Mouse (Mus musculus): ENCODE data around the gene B4galnt1.
A peak's percentile ranks its signal among the peaks of the same experiment; 100 is the strongest.

Gene B4galnt1

GRCm38 (mm10) chr10:127211414-127211854 is 46.4 kb downstream of the B4galnt1 start, which contains the start of gene Pip4k2c:
Pip4k2c (minus strand) TSS chr10:127211585.
- peak; percentile 92 for DNase-seq

- DNase-seq = no peak
These were observed 48.2 kb downstream of the B4galnt1 start for GRCm38 (mm10) chr10:127213272-127213671.

GRCm38 (mm10) chr10:127213704-127214421 is 48.8 kb downstream of the B4galnt1 start:
- DNase-seq = no peak

DNA sequence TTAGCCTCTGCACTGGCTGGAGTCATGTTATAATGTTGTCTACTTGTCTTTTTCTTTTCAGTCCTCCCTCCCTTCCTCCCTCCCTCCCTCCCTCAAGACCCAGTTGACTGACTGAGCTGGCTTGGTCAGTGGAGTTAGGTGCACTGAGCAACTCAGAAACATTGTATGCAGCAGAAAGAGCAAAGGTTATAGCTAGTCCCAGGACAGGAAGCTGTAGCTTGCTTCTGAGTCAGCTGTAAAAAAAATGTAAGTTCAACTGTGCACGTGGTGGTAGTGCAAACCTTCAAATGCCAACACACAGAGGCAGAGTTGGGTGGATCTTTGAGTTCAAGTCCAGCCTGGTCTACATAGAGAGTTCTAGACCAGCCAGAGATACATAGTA is 49.4 kb downstream of the B4galnt1 start:
- no peak for DNase-seq

- no peak for DNase-seq
These were observed 51.4 kb downstream of the B4galnt1 start for GRCm38 (mm10) chr10:127216456-127216855.

DNA sequence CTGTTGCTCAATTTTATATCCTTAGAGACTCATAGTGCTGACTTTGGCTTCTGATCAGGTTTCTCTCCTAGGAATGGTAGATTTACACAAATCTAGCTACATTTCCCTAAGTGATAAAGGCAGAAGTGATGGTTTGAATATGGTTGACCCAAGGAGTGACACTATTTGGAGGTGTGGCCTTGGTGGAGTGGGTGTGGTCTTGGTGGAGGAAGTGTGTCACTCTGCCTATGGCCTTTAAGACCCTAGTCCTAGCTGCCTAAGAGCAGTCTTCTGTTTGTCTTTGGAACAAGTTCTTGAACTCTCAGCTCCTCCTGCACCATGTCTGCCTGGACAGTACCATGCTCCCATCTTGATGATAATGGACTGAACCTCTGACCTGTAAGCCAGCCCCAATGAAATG is 52.2 kb downstream of the B4galnt1 start:
- DNase-seq = no peak

DNA sequence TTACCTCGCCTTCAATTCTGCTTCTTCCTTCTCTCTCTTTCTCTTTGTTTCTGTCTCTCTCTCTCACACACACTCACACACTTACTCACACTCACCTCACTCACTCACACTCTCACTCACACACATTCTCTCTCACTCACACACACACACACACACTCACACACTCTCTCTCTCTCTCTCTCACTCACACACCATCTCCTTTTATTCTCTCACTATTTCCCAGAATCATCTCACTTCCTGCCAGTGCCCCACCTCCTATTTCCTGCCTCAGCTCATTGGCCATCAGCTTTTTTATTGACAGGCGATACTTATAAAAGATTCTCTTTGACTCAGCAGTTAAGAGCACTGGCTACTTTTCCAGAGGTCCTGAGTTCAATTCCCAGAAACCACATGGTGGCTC is 53.3 kb downstream of the B4galnt1 start:
- no peak for DNase-seq

Measured in embryo, embryonic 11 days (tissue).